Mouse (Mus musculus): ENCODE results near the gene Hist1h2bh.

- TF ChIP-seq POLR2A (IDR thresholded peaks at IDR 0.05; ENCODE audit: borderline replicate concordance, extremely low read depth, insufficient read depth, insufficient read length, poor library complexity, severe bottlenecking) (no peak), CTCF (IDR thresholded peaks at IDR 0.05; ENCODE audit: borderline replicate concordance, extremely low read depth, insufficient read depth, insufficient read length) (no peak)
These were observed 33.1 kb downstream of the Hist1h2bh start for GRCm38 (mm10) chr13:23510127-23510526.

All from brain, embryonic 14.5 days (tissue).